Mouse (Mus musculus): ENCODE results near the gene Kif5a. TPM values are rescaled to one million over a fixed set of nuclear protein-coding genes. Genes with fewer than 3 reads are reported as not detected.

The Kif5a gene
- total RNA-seq, 2 experiments from 2014 or later = 5.4 to 8.0 TPM

DNA sequence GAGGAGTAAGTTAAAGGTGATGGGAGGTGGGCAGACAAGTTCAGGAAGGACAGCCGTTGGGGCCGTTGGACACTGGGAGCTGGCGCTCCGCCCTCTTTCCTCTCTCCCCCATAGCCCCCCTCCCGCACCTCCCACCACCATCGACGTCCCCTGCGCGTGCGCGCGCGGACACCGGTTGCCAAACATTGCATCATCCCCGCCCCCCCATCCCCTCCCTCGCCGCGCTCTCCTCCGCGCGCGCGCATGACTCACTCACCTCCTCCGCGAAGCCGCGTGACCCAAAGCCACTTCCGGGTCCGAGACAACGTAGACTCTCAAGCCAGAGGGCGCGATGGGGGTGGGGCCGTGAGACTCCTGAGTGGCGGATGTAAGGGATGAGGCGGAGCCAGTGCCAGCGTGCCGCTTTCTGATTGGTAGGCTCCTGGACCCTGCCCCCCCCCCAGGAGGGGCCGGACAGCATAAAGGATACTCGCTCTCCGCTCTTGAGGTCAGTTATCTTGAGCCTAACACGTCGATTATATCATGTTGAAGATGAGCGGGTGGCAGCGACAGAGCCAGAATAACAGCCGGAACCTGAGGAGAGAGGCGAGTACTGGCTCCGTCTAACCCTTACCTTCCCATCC lies 27.3 kb upstream of the Kif5a start:
- peak; percentile 97 to 98 for DNase-seq (ENCODE audit: low spot score in 2 of 2)

GRCm38 (mm10) chr10:127289573-127290191 lies 26.5 kb upstream of the Kif5a start:
- peak; percentile 48 to 54 for DNase-seq (ENCODE audit: low spot score in 2 of 2)

- DNase-seq (ENCODE audit: low spot score in 2 of 2) = peak; percentile 84 to 90
These were observed 25.8 kb upstream of the Kif5a start, which contains the start of gene Mbd6 for GRCm38 (mm10) chr10:127288800-127289572. TSS of gene Mbd6 (minus strand) at chr10:127289018.

GRCm38 (mm10) chr10:127288328-127288799 lies 25.2 kb upstream of the Kif5a start:
- no peak for DNase-seq (ENCODE audit: low spot score in 2 of 2)

- DNase-seq (ENCODE audit: low spot score in 2 of 2) = no peak
These were observed 24.8 kb upstream of the Kif5a start for GRCm38 (mm10) chr10:127287936-127288293.

GRCm38 (mm10) chr10:127287271-127287935 lies 24.3 kb upstream of the Kif5a start:
- no peak for DNase-seq (ENCODE audit: low spot score in 2 of 2)

- DNase-seq (ENCODE audit: low spot score in 2 of 2) = no peak
These were observed 23.6 kb upstream of the Kif5a start for GRCm38 (mm10) chr10:127286730-127287129.

GRCm38 (mm10) chr10:127286194-127286593 lies 23.0 kb upstream of the Kif5a start:
- DNase-seq (ENCODE audit: low spot score in 2 of 2) = no peak

DNA sequence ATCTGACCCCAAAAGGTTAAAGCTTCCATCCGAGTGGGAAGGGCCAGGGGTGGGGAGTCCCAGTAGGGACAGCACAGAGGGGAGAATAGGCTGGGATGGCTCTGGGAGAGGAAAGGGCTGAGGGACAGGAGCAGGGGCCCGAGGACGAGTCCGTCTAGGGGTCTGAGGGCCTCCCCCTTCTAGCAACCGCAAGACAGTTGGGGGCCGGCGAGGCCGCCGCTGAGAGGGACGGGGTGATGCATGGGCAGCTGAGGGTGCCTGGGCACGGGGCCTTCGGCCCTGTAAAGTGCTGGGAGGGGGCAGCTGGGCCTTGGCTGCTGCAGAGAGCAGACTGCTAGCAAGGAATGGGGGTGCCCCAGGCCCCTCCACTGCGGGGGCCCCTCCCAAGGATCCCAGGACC lies 22.5 kb upstream of the Kif5a start:
- no peak for DNase-seq (ENCODE audit: low spot score in 2 of 2)

GRCm38 (mm10) chr10:127284724-127285500 lies 21.8 kb upstream of the Kif5a start:
- no peak for DNase-seq (ENCODE audit: low spot score in 2 of 2)

DNA sequence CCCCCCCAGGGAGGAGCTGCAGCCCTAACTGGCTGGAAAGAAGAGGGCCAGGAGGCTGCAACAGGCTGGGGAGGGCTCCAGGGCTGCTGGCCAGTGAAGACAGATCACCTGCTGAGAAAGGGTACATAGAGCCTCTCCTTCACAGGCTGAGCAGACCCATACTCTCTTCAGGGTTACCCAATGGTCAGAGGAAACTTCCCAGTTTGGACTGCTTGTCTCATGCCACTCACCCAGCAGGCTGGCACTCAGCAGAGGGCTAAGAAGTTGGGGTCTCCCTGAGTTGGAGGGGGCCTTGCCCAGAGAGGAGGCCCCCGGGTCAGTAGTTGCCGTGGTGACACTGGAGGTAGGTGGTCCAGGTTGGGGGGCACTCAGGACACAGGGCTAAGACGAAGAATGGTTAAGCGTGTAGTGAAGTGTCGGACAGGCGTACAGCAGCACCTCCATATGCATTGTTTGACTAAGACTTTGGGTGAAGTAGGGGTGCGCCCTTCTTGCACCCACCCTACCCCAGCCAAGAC lies 21.0 kb upstream of the Kif5a start:
- DNase-seq (ENCODE audit: low spot score in 2 of 2) = no peak

DNA sequence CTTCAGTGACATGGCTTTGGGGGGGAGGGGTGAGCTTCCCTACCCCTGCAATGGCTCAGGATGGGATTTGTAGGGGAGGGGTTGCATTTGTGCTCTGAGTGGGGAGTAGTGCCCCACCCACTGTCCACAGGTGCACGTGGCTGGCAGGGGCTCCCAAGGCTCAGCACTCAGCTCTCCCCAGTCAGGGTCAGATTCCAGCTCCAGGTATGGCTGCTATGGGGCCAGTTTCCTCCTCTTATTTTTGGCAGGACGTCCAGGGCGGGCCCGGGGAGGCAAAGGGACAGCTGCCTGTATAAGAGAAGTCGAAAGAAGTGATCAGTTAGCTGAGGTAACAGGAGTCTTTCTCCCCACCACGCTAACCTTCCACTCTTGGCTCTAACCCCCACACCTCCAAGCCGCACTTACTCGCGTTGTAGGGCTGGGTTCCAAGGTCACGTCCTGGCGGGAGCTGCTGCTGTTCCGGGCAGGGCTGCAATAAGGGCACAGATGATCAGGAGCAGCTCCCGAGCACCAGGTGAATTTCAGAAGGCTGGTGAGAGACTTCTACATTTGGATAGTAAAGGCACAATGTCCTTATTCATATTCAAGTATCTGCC lies 19.6 kb upstream of the Kif5a start:
- DNase-seq (ENCODE audit: low spot score in 2 of 2) = no peak

DNA sequence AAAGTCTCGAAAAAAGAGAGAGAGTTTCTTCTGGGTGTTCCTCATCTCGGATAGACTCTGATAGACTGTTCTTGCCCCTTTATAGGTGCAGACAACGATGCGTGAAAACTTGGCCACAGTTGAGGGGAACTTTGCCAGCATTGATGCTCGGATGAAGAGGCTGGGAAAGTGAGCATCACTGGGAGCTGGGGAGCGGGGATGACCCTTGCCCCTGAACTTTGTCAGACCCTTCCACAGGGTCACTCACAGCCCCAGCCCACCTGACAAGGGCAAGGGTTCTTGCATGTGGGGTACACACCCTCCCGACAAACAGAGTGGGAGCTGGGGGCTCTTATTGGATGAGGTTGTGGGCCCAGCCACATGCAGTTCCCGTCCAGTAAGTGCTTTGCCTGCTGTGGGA lies 18.2 kb upstream of the Kif5a start:
- DNase-seq (ENCODE audit: low spot score in 2 of 2) = no peak

DNA sequence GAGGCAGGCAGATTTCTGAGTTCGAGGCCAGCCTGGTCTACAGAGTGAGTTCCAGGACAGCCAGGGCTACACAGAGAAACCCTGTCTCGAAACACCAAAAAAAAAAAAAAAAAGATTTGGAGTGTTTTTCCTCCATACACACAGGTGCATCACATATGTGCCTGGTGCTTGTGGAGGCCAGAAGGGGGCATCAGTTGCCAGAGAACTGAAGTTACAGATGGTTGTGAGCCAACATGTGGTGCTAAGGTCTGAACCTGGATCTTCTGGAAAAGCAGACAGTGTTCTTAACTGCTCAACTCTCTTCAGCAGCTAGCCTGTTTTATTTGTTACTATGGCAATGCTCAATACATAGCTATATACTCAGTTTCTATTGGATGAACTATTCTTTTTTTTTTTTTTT lies 16.6 kb upstream of the Kif5a start:
- DNase-seq (ENCODE audit: low spot score in 2 of 2) = no peak

DNA sequence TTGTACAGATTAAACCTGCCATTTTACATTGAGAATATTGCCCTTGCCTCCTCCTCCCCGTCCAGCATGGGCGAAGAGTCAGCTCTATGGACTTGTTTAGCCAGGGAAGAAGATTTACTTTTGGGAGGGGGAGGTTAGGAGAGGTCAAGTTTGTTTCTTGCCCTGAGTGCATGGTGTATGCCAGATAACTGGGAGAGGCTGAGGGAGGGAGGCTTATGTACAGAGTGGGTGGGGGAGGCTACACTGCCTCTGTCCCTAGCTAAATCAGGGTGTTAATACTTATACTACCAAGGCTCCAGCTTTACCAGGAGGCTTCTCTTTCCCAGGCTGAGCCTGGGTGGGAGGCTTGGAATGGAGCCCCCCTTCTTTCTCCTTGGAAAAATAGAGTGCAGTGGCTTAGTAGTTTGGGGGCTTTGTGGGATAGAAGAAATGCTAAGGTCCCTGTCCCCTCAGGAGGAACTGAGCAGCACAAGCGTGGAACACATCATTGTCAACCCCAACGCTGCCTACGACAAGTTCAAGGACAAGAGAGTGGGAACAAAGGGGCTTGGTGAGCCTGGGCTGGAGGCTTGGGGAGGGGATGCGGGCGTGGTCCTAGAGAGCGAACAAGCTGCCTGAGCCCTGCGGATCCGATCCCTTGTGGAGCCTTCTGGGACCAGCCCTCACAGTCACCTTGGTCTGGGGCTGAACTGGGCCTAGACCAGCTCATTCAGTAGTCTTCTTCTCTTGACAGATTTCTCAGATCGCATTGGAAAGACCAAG lies 11.3 kb upstream of the Kif5a start:
- DNase-seq (ENCODE audit: low spot score in 2 of 2) = no peak

DNA sequence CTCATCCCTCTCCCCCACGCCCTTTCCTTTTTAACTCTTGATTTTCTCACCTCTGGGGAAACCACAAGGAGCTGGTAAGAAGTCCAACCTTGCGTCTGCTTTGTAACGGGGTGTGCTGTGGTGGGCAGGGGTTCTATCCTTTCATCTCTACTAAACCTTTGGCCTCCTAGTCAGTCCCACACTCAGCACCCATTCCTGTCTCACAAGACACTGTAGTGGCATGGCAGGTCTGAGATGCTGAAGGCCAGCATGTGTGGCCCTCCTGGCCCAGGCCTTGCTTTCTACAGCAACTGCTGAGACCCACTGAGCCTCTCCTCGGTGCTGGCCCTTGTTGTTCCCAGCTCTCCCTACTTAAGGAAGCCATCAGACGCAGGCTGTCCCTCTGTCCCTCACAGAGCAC lies 9.2 kb upstream of the Kif5a start:
- no peak for DNase-seq (ENCODE audit: low spot score in 2 of 2)

- DNase-seq (ENCODE audit: low spot score in 2 of 2) = no peak
These were observed 6.7 kb upstream of the Kif5a start for GRCm38 (mm10) chr10:127269884-127270283.

DNA sequence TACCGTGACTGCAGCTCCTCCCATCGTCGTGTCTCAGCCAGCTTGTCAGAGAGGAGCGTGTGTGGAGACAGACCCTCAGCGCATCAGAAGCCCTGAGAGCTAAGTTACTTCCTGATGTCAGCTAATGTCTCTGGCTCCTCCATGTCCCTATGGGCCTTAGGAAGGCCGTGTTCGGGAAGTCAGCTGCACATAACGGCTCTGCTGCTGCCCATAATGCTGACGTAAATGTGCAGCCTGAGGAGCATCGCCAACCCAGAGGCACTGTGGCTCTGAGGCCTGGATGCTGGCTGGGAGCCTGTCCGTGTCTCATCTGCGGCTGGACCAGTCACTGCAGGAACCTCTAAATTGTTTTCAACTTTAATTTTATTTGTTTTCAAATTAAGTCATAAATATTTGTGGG lies 5.9 kb upstream of the Kif5a start:
- DNase-seq (ENCODE audit: low spot score in 2 of 2) = no peak

- no peak for DNase-seq (ENCODE audit: low spot score in 2 of 2)
These were observed 5.3 kb upstream of the Kif5a start for GRCm38 (mm10) chr10:127268401-127268800.

All from adrenal gland, adult 18-20 months (tissue).